In genomic region chr9:77388956-77389355, GRCm38 (mm10) we compare ENCODE assay signal across 26 mouse cellular contexts. TPM values are rescaled to one million over a fixed set of nuclear protein-coding genes. Genes with fewer than 3 reads are reported as not detected.
"Had no signal": no experiment of that assay in that cellular context is flagged by ENCODE, and none has a peak within 500 bp of the region (broad histone marks: within the 10 kb centered on the region; RNA-seq: fewer than 3 reads in every experiment).

No protein-coding gene starts in this region.

- H3K9ac ChIP-seq: hindbrain, embryonic 12.5 days; hindbrain, embryonic 14.5 days; limb, embryonic 12.5 days had no signal

- H3K9me3 ChIP-seq: hindbrain, embryonic 10.5 days; hindbrain, embryonic 12.5 days; limb, embryonic 10.5 days; limb, embryonic 12.5 days had no signal

- H3K27me3 ChIP-seq: hindbrain, embryonic 12.5 days; limb, embryonic 12.5 days had no signal

- ATAC-seq: hindbrain, embryonic 16.5 days; inflammation-experienced regulatory T-cells, adult 6 months; intestine, postnatal 0 days had no signal

- H3K27ac ChIP-seq: gastrocnemius, adult 2 months; heart, adult 2 months; hindbrain, embryonic 10.5 days; hindbrain, embryonic 12.5 days; hindbrain, embryonic 14.5 days; layer of hippocampus, adult 2 months; left cerebral cortex, adult 2 months; limb, embryonic 10.5 days; limb, embryonic 12.5 days had no signal

- H3K4me1 ChIP-seq: hindbrain, embryonic 10.5 days; hindbrain, embryonic 12.5 days; limb, embryonic 10.5 days had no signal

- DNase-seq: gastrocnemius, adult 2 months; gastrocnemius, postnatal 10 days; gastrocnemius, postnatal 25 days; heart, adult 2 months; heart, postnatal 10 days; heart, postnatal 4 days; kidney, adult 18-20 months; kidney, adult 8-10 months; kidney, postnatal 10 days; kidney, postnatal 25 days; kidney, postnatal 4 days; liver had no signal

- H3K4me2 ChIP-seq: heart, embryonic 11.5 days; hindbrain, embryonic 12.5 days; hindbrain, embryonic 14.5 days; limb, embryonic 12.5 days; liver, embryonic 11.5 days had no signal

- H3K4me3 ChIP-seq: gastrocnemius, adult 2 months; heart, adult 2 months; hindbrain, embryonic 10.5 days; hindbrain, embryonic 12.5 days; layer of hippocampus, adult 2 months; left cerebral cortex, adult 2 months; limb, embryonic 10.5 days; limb, embryonic 12.5 days had no signal

- H3K36me3 ChIP-seq: hindbrain, embryonic 10.5 days; hindbrain, embryonic 12.5 days; limb, embryonic 10.5 days; limb, embryonic 12.5 days had no signal

RNA-seq across cellular contexts. Expression of gene Mlip, which starts 36.2 kb away (rescaled TPM):
- total RNA-seq: granulocyte monocyte progenitor cell, adult 5-6 weeks had no signal
- polyA plus RNA-seq: kidney, embryonic 14.5 days had no signal
